Mouse (Mus musculus): ENCODE data around the gene Dgkd. TPM values are rescaled to one million over a fixed set of nuclear protein-coding genes. Genes with fewer than 3 reads are reported as not detected.

The Dgkd gene
- total RNA-seq, 2 experiments from 2014 or later, result 56.9 to 63.9 TPM

- no peak for DNase-seq
- intact Hi-C loops (cut with DNase I), result loop anchor here (5.0 to 10.0 kb wide), 2 partner anchors 133 to 475 kb away; no protein-coding TSS in a partner anchor
These were observed 67.0 kb downstream of the Dgkd start for GRCm38 (mm10) chr1:87920056-87920614.

- DNase-seq, result peak; percentile 71 to 73
- intact Hi-C loops (cut with DNase I), result loop anchor here (2.0 to 10.0 kb wide), 4 partner anchors 70 to 478 kb away; partner anchors contain the start of gene Dgkd
These were observed 69.6 kb downstream of the Dgkd start for GRCm38 (mm10) chr1:87922666-87923065.

DNA sequence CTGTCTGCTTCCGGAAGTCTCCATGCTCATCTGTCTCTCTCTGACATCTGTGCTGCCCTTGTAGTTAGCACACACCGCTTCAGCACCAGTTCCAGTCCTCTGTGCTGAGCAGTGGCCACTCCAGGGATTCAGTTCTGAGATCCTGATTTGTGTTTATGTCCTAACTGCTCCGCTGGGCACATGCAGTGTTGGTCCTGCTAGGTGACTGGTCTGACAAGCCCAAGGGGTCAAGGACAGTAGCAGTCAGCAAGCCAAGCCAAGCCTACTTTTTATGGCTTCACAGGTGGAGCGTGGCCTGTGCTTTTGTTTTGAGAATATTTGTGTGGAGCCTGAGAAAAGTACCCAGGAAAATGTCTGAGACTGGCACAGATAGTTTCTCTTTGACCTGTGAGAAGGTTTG is 71.8 kb downstream of the Dgkd start:
- DNase-seq, result no peak
- intact Hi-C loops (cut with DNase I), result loop anchor here (5.0 to 10.0 kb wide), 2 partner anchors 138 to 480 kb away; no protein-coding TSS in a partner anchor

DNA sequence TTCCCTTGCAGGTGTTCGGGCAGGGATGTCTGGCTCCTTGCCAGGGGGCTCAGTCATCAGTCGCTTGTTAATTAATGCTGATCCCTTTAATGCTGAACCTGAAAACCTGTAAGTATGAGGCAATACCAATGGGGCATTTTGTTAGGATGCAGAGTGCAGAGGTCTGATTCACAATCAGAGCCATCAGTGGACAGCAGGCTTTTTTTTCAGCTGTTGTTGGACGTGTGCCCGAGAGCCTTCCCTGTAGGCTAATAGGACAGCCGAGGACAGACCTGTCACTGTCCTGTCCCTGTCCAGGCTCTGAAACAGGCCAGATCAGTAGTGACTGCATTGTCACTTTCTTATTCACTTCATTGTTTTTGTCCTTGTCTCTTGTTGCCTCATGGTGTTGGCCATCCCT is 76.6 kb downstream of the Dgkd start:
- DNase-seq, result no peak

DNA sequence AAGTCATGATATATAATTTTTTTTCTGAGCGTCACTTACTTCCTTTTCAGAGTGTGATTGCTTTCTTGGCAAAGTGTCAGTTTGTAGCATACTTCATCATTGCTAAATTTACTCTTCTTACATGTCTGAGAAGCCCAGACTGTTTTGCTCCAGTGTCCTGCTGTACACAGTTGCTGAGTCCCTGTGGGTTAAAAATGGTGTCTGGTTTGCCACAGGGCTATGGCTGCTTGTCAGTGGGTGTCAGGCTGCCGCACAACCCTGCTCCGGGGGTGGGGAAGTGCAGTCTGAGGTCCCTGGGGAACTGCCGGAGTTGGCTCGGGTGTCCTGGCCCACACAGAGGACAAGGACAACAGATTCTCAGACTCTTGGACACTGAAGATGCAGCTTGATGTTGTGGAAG is 80.0 kb downstream of the Dgkd start:
- intact Hi-C loops (cut with DNase I), result no loop called here
- peak; percentile 28 to 34 for DNase-seq

More for the DNA sequence above, 76.6 kb downstream of the Dgkd start:
- intact Hi-C loops (cut with DNase I), result loop anchor here (10.0 kb wide), 1 partner anchor 485 kb away; no protein-coding TSS in a partner anchor

- DNase-seq, result no peak
- intact Hi-C loops (cut with DNase I), result no loop called here
These were observed 82.0 kb downstream of the Dgkd start for GRCm38 (mm10) chr1:87935095-87935494.

- intact Hi-C loops (cut with DNase I), result no loop called here
- DNase-seq, result no peak
These were observed 82.5 kb downstream of the Dgkd start for GRCm38 (mm10) chr1:87935546-87935945.

DNA sequence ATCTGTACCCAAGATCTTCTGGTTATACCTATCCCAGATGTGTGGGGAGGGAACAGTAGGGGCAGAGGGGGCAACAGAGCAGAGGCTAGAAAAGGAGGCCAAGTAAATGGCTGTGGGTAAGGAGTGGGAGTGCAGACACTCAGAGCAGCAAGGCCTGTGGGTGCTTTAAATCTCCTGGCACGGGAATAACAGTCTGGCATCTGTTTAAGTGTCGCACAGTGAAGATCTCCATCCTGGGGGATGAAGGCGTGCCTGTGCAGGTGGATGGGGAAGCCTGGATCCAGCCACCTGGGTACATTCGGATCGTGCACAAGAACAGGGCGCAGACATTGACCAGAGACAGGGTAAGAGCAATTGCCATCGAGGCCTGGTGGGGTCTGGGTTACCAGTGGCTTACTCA is 83.0 kb downstream of the Dgkd start:
- no peak for DNase-seq
- intact Hi-C loops (cut with DNase I), result no loop called here

GRCm38 (mm10) chr1:87936516-87936915 is 83.4 kb downstream of the Dgkd start:
- DNase-seq, result no peak
- intact Hi-C loops (cut with DNase I), result no loop called here

DNA sequence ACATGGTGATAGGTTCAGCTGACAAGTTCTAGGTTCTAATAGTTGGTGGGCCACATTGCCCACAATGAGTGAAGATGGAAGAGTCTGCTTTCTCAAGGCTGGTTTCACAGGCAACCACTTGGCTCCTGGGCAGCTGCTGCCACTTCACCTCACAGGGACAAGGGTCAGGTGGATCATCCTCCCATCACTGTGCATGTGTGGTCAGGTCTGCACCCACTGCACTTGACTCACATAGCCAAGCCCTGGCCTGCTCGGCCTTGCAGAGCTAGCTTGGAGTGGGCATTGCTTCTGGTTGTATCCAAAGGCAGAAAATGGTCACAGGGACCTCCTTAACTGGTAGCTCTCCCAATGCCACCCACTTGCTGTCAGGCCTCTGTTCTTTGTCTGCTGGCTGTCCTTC is 88.7 kb downstream of the Dgkd start:
- intact Hi-C loops (cut with DNase I), result no loop called here
- no peak for DNase-seq

DNA sequence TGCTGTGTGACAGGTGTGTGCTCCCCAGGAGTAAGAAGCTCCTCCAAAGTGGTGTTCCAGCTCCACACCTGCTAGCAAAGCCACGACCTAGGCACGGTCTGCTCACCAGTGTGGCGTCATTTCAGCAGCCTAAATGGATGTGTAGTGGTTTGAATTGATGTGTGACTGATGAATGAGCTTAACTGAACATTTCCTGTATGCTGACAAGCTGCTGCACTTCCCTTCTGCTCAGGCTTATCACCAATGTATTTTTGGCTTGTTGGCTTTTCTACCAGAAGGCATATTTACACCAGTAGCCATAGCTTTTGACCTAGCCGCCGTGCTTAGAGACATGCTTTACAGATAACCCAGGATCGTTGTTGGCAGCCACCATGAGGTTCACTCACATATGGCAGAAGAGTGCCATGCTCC is 94.6 kb downstream of the Dgkd start:
- no peak for DNase-seq
- intact Hi-C loops (cut with DNase I), result no loop called here

- intact Hi-C loops (cut with DNase I), result no loop called here
- DNase-seq, result no peak
These were observed 98.6 kb downstream of the Dgkd start for GRCm38 (mm10) chr1:87951641-87952040.

DNA sequence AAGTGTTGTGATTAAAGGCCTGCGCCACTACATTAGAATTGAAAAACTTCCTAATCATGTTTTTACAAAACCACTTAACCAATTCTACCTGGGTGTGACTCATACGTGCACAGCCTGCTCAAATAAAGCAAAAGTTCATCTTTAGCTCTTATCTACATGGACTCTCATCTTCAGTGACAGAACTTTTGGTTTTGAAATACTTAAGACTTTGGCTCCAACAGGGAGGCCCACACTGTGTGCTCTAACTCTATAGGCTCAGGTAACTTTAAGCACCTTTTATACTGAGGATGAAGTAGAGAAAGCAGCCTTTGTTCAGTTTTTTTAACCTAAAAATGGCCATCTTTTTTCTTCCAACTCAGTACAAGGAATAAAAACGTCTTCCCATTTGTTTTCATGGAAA is 100.0 kb downstream of the Dgkd start:
- intact Hi-C loops (cut with DNase I), result no loop called here
- DNase-seq, result no peak

DNA sequence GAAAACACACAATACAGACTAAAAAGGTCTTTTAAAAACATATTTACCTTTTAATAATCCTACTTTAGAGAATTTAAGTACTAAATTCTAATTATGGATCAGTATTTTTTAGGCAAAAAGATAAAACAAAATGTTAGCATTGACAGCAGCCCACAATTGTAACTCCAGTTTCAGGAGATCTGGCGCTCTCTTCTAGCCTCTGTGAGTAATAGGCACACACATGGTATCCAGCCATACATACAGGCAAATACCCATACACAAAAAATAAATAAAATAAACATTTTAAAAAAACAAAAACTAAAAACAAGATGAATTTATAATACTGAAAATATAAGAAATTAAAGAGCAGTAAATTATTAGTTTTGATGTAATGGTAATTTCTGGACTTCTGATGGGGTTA is 105.8 kb downstream of the Dgkd start:
- no peak for DNase-seq
- intact Hi-C loops (cut with DNase I), result no loop called here

DNA sequence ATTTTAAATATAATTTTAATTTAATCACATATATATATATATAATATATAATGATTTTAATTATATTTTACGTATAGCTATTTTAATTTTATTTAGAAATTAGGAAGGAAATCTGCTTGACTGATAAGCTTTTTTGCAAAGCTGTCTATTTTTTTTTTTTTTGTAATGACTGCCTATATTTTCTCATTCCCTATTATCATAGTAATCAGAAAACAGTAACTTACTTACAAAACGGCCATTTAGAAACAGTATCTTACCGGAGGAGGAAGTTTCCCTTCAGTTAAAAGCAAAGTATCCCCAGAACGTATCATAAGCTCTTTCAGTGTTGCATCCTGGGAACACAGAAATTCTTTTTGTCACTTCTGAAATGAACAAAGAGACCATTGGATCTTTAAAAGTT is 106.4 kb downstream of the Dgkd start:
- intact Hi-C loops (cut with DNase I), result no loop called here

GRCm38 (mm10) chr1:87959998-87960431 is 106.9 kb downstream of the Dgkd start:
- DNase-seq, result no peak
- intact Hi-C loops (cut with DNase I), result no loop called here

More for the DNA sequence above, 106.4 kb downstream of the Dgkd start:
- DNase-seq, result no peak

GRCm38 (mm10) chr1:87960752-87961151 is 107.7 kb downstream of the Dgkd start:
- intact Hi-C loops (cut with DNase I), result no loop called here
- no peak for DNase-seq

DNA sequence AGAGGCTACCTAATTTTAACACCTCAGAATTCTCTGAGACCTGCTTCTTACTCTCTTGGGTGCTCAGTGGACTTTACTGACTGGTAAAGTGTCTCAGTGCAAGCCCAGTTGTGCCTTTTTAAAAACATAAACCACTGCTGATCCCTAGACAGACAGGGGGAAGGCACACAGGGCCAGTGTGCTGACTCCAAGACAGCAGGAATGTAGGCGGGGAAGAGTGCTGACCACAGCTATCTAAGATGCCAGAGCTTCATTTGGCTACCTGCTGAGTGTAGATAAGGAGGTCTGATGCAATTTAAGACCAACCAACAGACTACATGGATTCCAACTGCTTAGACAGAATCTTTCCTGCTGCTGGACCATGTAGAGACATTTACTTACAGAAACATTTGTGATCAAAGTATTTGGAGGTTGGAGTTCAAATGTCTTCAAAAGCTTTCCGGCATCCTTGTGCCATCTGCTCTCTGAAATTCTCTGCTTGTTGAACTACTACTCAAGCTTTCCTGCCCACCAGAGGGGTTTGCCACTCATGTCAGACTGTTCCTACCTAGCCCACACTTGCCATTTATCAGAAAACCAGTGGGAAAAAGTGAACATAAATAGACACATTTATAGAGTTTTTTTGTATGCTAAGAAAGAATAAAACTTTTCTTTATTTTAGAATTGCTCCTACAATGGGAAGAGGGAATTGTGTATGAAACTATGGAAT is 108.5 kb downstream of the Dgkd start:
- DNase-seq, result no peak
- intact Hi-C loops (cut with DNase I), result no loop called here

DNA sequence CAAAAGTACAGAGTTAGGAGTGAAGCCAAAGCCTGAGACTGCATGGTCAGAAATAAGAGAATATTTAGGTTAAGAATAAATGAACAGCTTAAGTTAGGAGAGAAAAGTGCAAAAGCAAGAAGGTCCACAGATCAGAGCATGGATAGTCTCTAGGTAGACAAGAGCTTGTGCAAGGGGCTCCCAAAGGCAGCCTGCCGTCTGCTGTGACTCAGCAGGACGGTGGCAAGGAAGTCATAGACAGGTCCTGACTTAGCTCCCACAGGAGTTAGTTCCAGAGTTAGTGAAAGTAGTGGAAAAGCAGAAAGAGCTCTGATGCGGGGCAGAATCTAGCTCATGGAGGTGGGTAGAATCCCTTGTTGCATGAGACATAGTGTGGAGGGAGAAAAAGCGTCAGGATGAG is 117.3 kb downstream of the Dgkd start:
- intact Hi-C loops (cut with DNase I), result no loop called here
- no peak for DNase-seq

DNA sequence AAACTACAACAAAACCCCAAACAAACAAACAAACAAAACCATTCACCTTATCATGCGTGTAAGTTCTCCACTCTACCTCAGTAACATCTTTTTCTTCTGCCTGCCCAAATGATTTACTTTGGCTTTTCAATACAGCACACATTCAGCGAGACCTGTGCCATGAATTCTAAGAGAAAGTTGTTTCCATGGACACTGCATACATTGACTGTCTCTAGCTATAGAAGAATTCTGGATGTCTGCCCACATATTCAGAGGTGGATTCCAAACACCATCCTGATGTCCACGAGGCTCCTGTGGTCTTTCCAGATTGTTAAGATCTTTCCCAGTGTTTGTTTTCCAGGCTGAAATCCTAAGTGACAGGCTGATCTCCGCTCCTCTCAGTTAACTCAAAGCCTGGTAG is 129.2 kb downstream of the Dgkd start:
- intact Hi-C loops (cut with DNase I), result no loop called here
- DNase-seq, result no peak

GRCm38 (mm10) chr1:87992716-87993115 is 139.6 kb downstream of the Dgkd start:
- DNase-seq, result no peak
- intact Hi-C loops (cut with DNase I), result no loop called here

All from heart, postnatal 14 days (tissue).